Mouse (Mus musculus): ENCODE data around the gene Olfr371.

The Olfr371 gene

GRCm38 (mm10) chr8:85225688-85226087 is at the start of gene Olfr371:
Gene Olfr371, plus strand, starts transcription at chr8:85225988.
- no peak for DNase-seq

- DNase-seq: no peak
These were observed 33.4 kb upstream of the Olfr371 start for GRCm38 (mm10) chr8:85192346-85192745.

- DNase-seq: no peak
These were observed 5.6 kb upstream of the Olfr371 start for GRCm38 (mm10) chr8:85220220-85220619.

- DNase-seq: peak; percentile 21
These were observed 4.8 kb upstream of the Olfr371 start for GRCm38 (mm10) chr8:85220992-85221391.

GRCm38 (mm10) chr8:85227297-85227696 is 1.5 kb downstream of the Olfr371 start:
- DNase-seq: no peak
